Mouse (Mus musculus): Measurements from ENCODE around the gene Acly. TPM values are rescaled to one million over a fixed set of nuclear protein-coding genes. Genes with fewer than 3 reads are reported as not detected.

Acly gene
- polyA plus RNA-seq, 1 experiment from 2014 or later, result 76.6 TPM

- ATAC-seq (replicated peaks; ENCODE audit: insufficient number of reproducible peaks, low FRiP score, low TSS enrichment), result no peak
- Histone ChIP-seq H3K27ac (ENCODE audit: low read depth, low read length) (no peak overlapping the region), H3K4me1 (ENCODE audit: control insufficient read depth, insufficient read depth, low read length) (peaks cover 7% of the 10 kb centered on the region), H3K36me3 (ENCODE audit: control insufficient read depth, insufficient read depth, low read length) (no peaks in the 10 kb centered on the region), H3K4me3 (ENCODE audit: low read depth, low read length) (no peak overlapping the region), H3K9ac (ENCODE audit: low read depth, low read length) (no peak overlapping the region), H3K4me2 (no peak overlapping the region), H3K9me3 (replicated peaks; ENCODE audit: control insufficient read depth, low read length) (no peaks in the 10 kb centered on the region), H3K27me3 (ENCODE audit: control insufficient read depth, insufficient read depth, low read length) (peaks cover 13% of the 10 kb centered on the region)
- WGBS (ENCODE audit: insufficient replicate concordance), result 85% methylated on average over 8 of the region's 8 CpGs
Measured at GRCm38 (mm10) chr11:100568692-100569091, 40.9 kb upstream of the Acly start.

GRCm38 (mm10) chr11:100567815-100568245 lies 40.0 kb upstream of the Acly start:
- H3K4me2 ChIP-seq, result no peak overlapping the region
- H3K4me1 ChIP-seq (ENCODE audit: control insufficient read depth, insufficient read depth, low read length), result peaks cover 7% of the 10 kb centered on the region
- no peak overlapping the region for H3K4me3 ChIP-seq (ENCODE audit: low read depth, low read length)
- ATAC-seq (replicated peaks; ENCODE audit: insufficient number of reproducible peaks, low FRiP score, low TSS enrichment), result no peak
- H3K27me3 ChIP-seq (ENCODE audit: control insufficient read depth, insufficient read depth, low read length), result peaks cover 13% of the 10 kb centered on the region
- H3K27ac ChIP-seq (ENCODE audit: low read depth, low read length), result no peak overlapping the region
- 65% methylated on average over 9 of the region's 9 CpGs for whole genome bisulfite sequencing (ENCODE audit: insufficient replicate concordance)
- no peaks in the 10 kb centered on the region for H3K36me3 ChIP-seq (ENCODE audit: control insufficient read depth, insufficient read depth, low read length)
- no peaks in the 10 kb centered on the region for H3K9me3 ChIP-seq (replicated peaks; ENCODE audit: control insufficient read depth, low read length)
- no peak overlapping the region for H3K9ac ChIP-seq (ENCODE audit: low read depth, low read length)

- H3K4me1 ChIP-seq (ENCODE audit: control insufficient read depth, insufficient read depth, low read length), result peaks cover 7% of the 10 kb centered on the region
- WGBS (ENCODE audit: insufficient replicate concordance), result 73% methylated on average over 5 of the region's 5 CpGs
- no peak overlapping the region for H3K27ac ChIP-seq (ENCODE audit: low read depth, low read length)
- H3K4me3 ChIP-seq (ENCODE audit: low read depth, low read length), result no peak overlapping the region
- H3K9ac ChIP-seq (ENCODE audit: low read depth, low read length), result no peak overlapping the region
- no peaks in the 10 kb centered on the region for H3K9me3 ChIP-seq (replicated peaks; ENCODE audit: control insufficient read depth, low read length)
- ATAC-seq (replicated peaks; ENCODE audit: insufficient number of reproducible peaks, low FRiP score, low TSS enrichment), result no peak
- no peak overlapping the region for H3K4me2 ChIP-seq
- H3K27me3 ChIP-seq (ENCODE audit: control insufficient read depth, insufficient read depth, low read length), result peaks cover 11% of the 10 kb centered on the region
- no peaks in the 10 kb centered on the region for H3K36me3 ChIP-seq (ENCODE audit: control insufficient read depth, insufficient read depth, low read length)
Measured at GRCm38 (mm10) chr11:100567229-100567628, 39.4 kb upstream of the Acly start.

- Histone ChIP-seq H3K9me3 (replicated peaks; ENCODE audit: control insufficient read depth, low read length) (no peaks in the 10 kb centered on the region), H3K4me3 (ENCODE audit: low read depth, low read length) (no peak overlapping the region), H3K4me1 (ENCODE audit: control insufficient read depth, insufficient read depth, low read length) (no peaks in the 10 kb centered on the region), H3K9ac (ENCODE audit: low read depth, low read length) (no peak overlapping the region), H3K4me2 (no peak overlapping the region), H3K36me3 (ENCODE audit: control insufficient read depth, insufficient read depth, low read length) (no peaks in the 10 kb centered on the region), H3K27ac (ENCODE audit: low read depth, low read length) (no peak overlapping the region), H3K27me3 (ENCODE audit: control insufficient read depth, insufficient read depth, low read length) (no peaks in the 10 kb centered on the region)
- ATAC-seq (replicated peaks; ENCODE audit: insufficient number of reproducible peaks, low FRiP score, low TSS enrichment), result no peak
- WGBS (ENCODE audit: insufficient replicate concordance), result 73% methylated on average over 6 of the region's 6 CpGs
Measured at GRCm38 (mm10) chr11:100564703-100565102, 36.9 kb upstream of the Acly start.

GRCm38 (mm10) chr11:100564297-100564696 lies 36.5 kb upstream of the Acly start:
- Histone ChIP-seq H3K27ac (ENCODE audit: low read depth, low read length) (no peak overlapping the region), H3K9me3 (replicated peaks; ENCODE audit: control insufficient read depth, low read length) (no peaks in the 10 kb centered on the region), H3K36me3 (ENCODE audit: control insufficient read depth, insufficient read depth, low read length) (no peaks in the 10 kb centered on the region), H3K27me3 (ENCODE audit: control insufficient read depth, insufficient read depth, low read length) (no peaks in the 10 kb centered on the region), H3K4me3 (ENCODE audit: low read depth, low read length) (no peak overlapping the region), H3K4me1 (ENCODE audit: control insufficient read depth, insufficient read depth, low read length) (no peaks in the 10 kb centered on the region), H3K9ac (ENCODE audit: low read depth, low read length) (no peak overlapping the region), H3K4me2 (no peak overlapping the region)
- WGBS (ENCODE audit: insufficient replicate concordance), result 69% methylated on average over 15 of the region's 15 CpGs
- ATAC-seq (replicated peaks; ENCODE audit: insufficient number of reproducible peaks, low FRiP score, low TSS enrichment), result no peak

- Histone ChIP-seq H3K9ac (ENCODE audit: low read depth, low read length) (no peak overlapping the region), H3K27me3 (ENCODE audit: control insufficient read depth, insufficient read depth, low read length) (no peaks in the 10 kb centered on the region), H3K27ac (ENCODE audit: low read depth, low read length) (no peak overlapping the region), H3K9me3 (replicated peaks; ENCODE audit: control insufficient read depth, low read length) (no peaks in the 10 kb centered on the region), H3K36me3 (ENCODE audit: control insufficient read depth, insufficient read depth, low read length) (no peaks in the 10 kb centered on the region), H3K4me2 (no peak overlapping the region), H3K4me1 (ENCODE audit: control insufficient read depth, insufficient read depth, low read length) (no peaks in the 10 kb centered on the region), H3K4me3 (ENCODE audit: low read depth, low read length) (no peak overlapping the region)
- ATAC-seq (replicated peaks; ENCODE audit: insufficient number of reproducible peaks, low FRiP score, low TSS enrichment), result no peak
- WGBS (ENCODE audit: insufficient replicate concordance), result 60% methylated on average over 5 of the region's 5 CpGs
Measured at GRCm38 (mm10) chr11:100561748-100562147, 33.9 kb upstream of the Acly start.

GRCm38 (mm10) chr11:100559476-100559875 lies 31.7 kb upstream of the Acly start:
- no peaks in the 10 kb centered on the region for H3K36me3 ChIP-seq (ENCODE audit: control insufficient read depth, insufficient read depth, low read length)
- no peaks in the 10 kb centered on the region for H3K4me1 ChIP-seq (ENCODE audit: control insufficient read depth, insufficient read depth, low read length)
- ATAC-seq (replicated peaks; ENCODE audit: insufficient number of reproducible peaks, low FRiP score, low TSS enrichment), result no peak
- H3K9me3 ChIP-seq (replicated peaks; ENCODE audit: control insufficient read depth, low read length), result no peaks in the 10 kb centered on the region
- no peak overlapping the region for H3K4me3 ChIP-seq (ENCODE audit: low read depth, low read length)
- no peak overlapping the region for H3K4me2 ChIP-seq
- no peak overlapping the region for H3K27ac ChIP-seq (ENCODE audit: low read depth, low read length)
- no peaks in the 10 kb centered on the region for H3K27me3 ChIP-seq (ENCODE audit: control insufficient read depth, insufficient read depth, low read length)
- H3K9ac ChIP-seq (ENCODE audit: low read depth, low read length), result no peak overlapping the region
- WGBS (ENCODE audit: insufficient replicate concordance), result 32% methylated on average over 7 of the region's 7 CpGs

- 72% methylated on average over 3 of the region's 3 CpGs for WGBS (ENCODE audit: insufficient replicate concordance)
- H3K27me3 ChIP-seq (ENCODE audit: control insufficient read depth, insufficient read depth, low read length), result no peaks in the 10 kb centered on the region
- H3K36me3 ChIP-seq (ENCODE audit: control insufficient read depth, insufficient read depth, low read length), result no peaks in the 10 kb centered on the region
- no peaks in the 10 kb centered on the region for H3K4me1 ChIP-seq (ENCODE audit: control insufficient read depth, insufficient read depth, low read length)
- no peak overlapping the region for H3K4me3 ChIP-seq (ENCODE audit: low read depth, low read length)
- H3K4me2 ChIP-seq, result no peak overlapping the region
- H3K27ac ChIP-seq (ENCODE audit: low read depth, low read length), result no peak overlapping the region
- H3K9ac ChIP-seq (ENCODE audit: low read depth, low read length), result no peak overlapping the region
- no peaks in the 10 kb centered on the region for H3K9me3 ChIP-seq (replicated peaks; ENCODE audit: control insufficient read depth, low read length)
- no peak for ATAC-seq (replicated peaks; ENCODE audit: insufficient number of reproducible peaks, low FRiP score, low TSS enrichment)
Measured at GRCm38 (mm10) chr11:100557563-100557962, 29.8 kb upstream of the Acly start.

GRCm38 (mm10) chr11:100555583-100555982 lies 27.8 kb upstream of the Acly start:
- no peaks in the 10 kb centered on the region for H3K4me1 ChIP-seq (ENCODE audit: control insufficient read depth, insufficient read depth, low read length)
- H3K4me2 ChIP-seq, result peak overlapping the region; percentile 59
- no peaks in the 10 kb centered on the region for H3K9me3 ChIP-seq (replicated peaks; ENCODE audit: control insufficient read depth, low read length)
- H3K9ac ChIP-seq (ENCODE audit: low read depth, low read length), result peak overlapping the region; percentile 59; the same call in 1 of the 2 replicates
- WGBS (ENCODE audit: insufficient replicate concordance), result 19% methylated on average over 11 of the region's 11 CpGs
- H3K27ac ChIP-seq (ENCODE audit: low read depth, low read length), result no peak overlapping the region
- ATAC-seq (replicated peaks; ENCODE audit: insufficient number of reproducible peaks, low FRiP score, low TSS enrichment), result no peak
- no peaks in the 10 kb centered on the region for H3K36me3 ChIP-seq (ENCODE audit: control insufficient read depth, insufficient read depth, low read length)
- no peaks in the 10 kb centered on the region for H3K27me3 ChIP-seq (ENCODE audit: control insufficient read depth, insufficient read depth, low read length)
- H3K4me3 ChIP-seq (ENCODE audit: low read depth, low read length), result peak overlapping the region; percentile 29
